Mouse (Mus musculus): ENCODE data around the gene Tbc1d13.

DNA sequence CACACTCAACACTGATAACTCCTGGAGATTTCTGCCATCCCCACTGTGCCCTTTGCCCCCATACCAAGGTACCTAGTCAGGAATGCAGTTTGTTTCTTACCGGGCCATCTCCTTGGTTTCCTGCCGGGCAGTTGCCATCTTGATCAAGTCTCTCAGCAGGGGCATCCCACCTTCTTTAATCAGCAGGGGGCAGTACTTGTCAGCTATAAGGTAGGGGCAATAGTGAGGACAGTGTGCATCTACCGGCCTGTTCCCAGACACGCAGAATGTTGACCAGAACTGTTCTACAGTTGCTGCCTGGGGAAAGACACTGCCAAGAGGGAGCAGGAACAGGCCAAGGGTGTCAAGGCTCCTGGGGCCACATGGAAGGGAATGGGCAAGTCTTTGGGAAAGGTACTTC is 33.3 kb upstream of the Tbc1d13 start:
- no peak for TF ChIP-seq CTCF (IDR thresholded peaks at IDR 0.05; ENCODE audit: control insufficient read depth, insufficient read depth, insufficient replicate concordance, low read depth, low read length)
- TF ChIP-seq POLR2A (IDR thresholded peaks at IDR 0.05; ENCODE audit: control insufficient read depth, low read depth, low read length): no peak
